Mouse (Mus musculus) cortical plate, adult 2 months (tissue): ENCODE data around the gene Uqcr11. TPM values are rescaled to one million over a fixed set of nuclear protein-coding genes. Genes with fewer than 3 reads are reported as not detected.

Source experiments
- H3K27ac ChIP-seq: fragments of 200-500 bp; 2 replicates; pipeline ENCODE4 v1.5.1; 2012; ENCODE audit warnings: low read length, control low read depth, inconsistent platforms; ENCODE audit not compliant: insufficient read depth
- H3K4me1 ChIP-seq: fragments of 200-500 bp; 2 replicates; pipeline ENCODE4 v1.6.1; 2011; ENCODE audit warnings: low read length; ENCODE audit not compliant: control insufficient read depth, insufficient read depth
- H3K4me3 ChIP-seq: fragments of 200-500 bp; 2 replicates; pipeline ENCODE4 v1.5.1; 2011; ENCODE audit warnings: mild to moderate bottlenecking, low read length, control low read depth; ENCODE audit not compliant: insufficient read depth
- CTCF ChIP-seq: fragments of 200-500 bp; IDR thresholded peaks from 2 replicates; pipeline ENCODE4 v1.5.1; 2011; ENCODE audit warnings: mild to moderate bottlenecking, control low read depth, low read length; ENCODE audit not compliant: insufficient read depth; ENCODE audit errors: extremely low read depth
- POLR2A ChIP-seq: fragments of 200-500 bp; IDR thresholded peaks from 2 replicates; pipeline ENCODE4 v1.6.1; 2011; ENCODE audit warnings: mild to moderate bottlenecking, low read length, control low read depth; ENCODE audit not compliant: insufficient read depth; ENCODE audit errors: extremely low read depth
- polyA plus RNA-seq: library from polyadenylated mRNA; depleted of rRNA; stranded (reverse); fragments of >200 nt; gene quantifications from 2 replicates; pipeline ENCODE4 v1.2.3, GENCODE M21; 2012

The Uqcr11 gene
- polyA plus RNA-seq, 1 experiment = 1,595 TPM

GRCm38 (mm10) chr10:80389185-80389708 is 17.4 kb downstream of the Uqcr11 start:
- H3K4me3 ChIP-seq = no peak overlapping the region
- H3K27ac ChIP-seq = no peak overlapping the region
- TF ChIP-seq POLR2A (no peak), CTCF (no peak)
- H3K4me1 ChIP-seq = peaks cover 4% of the 10 kb centered on the region; the same call in 1 of the 2 replicates

DNA sequence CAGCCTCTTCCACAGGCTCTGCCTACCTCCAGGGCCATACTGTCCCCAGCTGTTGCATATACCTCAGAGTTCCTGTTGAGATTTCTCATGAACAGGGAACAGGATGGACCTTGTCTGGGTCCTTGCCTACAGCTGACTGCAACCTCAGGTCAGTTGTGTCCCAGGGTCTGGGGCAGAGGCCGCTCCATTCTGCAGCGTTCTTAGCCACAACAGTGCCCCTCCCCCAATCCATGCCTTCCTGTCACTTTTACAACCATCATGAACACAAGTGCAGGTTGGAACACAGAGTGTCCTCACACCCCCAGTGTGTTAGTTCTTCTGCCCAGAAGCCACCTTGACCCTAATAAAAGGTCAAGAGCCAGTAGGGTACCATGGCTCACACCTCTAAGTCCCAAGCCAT is 17.9 kb downstream of the Uqcr11 start:
- H3K27ac ChIP-seq = no peak overlapping the region
- TF ChIP-seq CTCF (no peak), POLR2A (no peak)
- peaks cover 4% of the 10 kb centered on the region; the same call in 1 of the 2 replicates for H3K4me1 ChIP-seq
- H3K4me3 ChIP-seq = no peak overlapping the region

- Histone ChIP-seq H3K4me1 (peaks cover 4% of the 10 kb centered on the region; the same call in 1 of the 2 replicates), H3K27ac (peak within 1 kb of the TSS; percentile 33; the same call in 1 of the 2 replicates), H3K4me3 (peak within 1 kb of the TSS; percentile 55)
- TF ChIP-seq POLR2A (no peak), CTCF (no peak)
Measured at GRCm38 (mm10) chr10:80387522-80387959, 19.1 kb downstream of the Uqcr11 start, which contains the start of gene Mex3d. Gene Mex3d (minus strand): TSS chr10:80387659.

GRCm38 (mm10) chr10:80386735-80387471 is 19.7 kb downstream of the Uqcr11 start:
- Histone ChIP-seq H3K4me3 (peak overlapping the region; percentile 55), H3K27ac (peak overlapping the region; percentile 33; the same call in 1 of the 2 replicates), H3K4me1 (peaks cover 4% of the 10 kb centered on the region; the same call in 1 of the 2 replicates)
- no peak for TF ChIP-seq POLR2A
- TF ChIP-seq CTCF = no peak

- TF ChIP-seq CTCF (no peak), POLR2A (no peak)
- peaks cover 4% of the 10 kb centered on the region; the same call in 1 of the 2 replicates for H3K4me1 ChIP-seq
- peak overlapping the region; percentile 33 for H3K27ac ChIP-seq
- peak overlapping the region; percentile 55 for H3K4me3 ChIP-seq
Measured at GRCm38 (mm10) chr10:80385811-80386734, 20.6 kb downstream of the Uqcr11 start.

- Histone ChIP-seq H3K4me1 (peaks cover 4% of the 10 kb centered on the region; the same call in 1 of the 2 replicates), H3K27ac (no peak overlapping the region), H3K4me3 (peak overlapping the region; percentile 55)
- TF ChIP-seq POLR2A (no peak), CTCF (no peak)
Measured at GRCm38 (mm10) chr10:80385310-80385709, 21.3 kb downstream of the Uqcr11 start.

GRCm38 (mm10) chr10:80384709-80385108 is 21.9 kb downstream of the Uqcr11 start:
- no peak for TF ChIP-seq CTCF
- no peak for TF ChIP-seq POLR2A
- Histone ChIP-seq H3K4me3 (peak overlapping the region; percentile 55), H3K27ac (no peak overlapping the region), H3K4me1 (peaks cover 4% of the 10 kb centered on the region; the same call in 1 of the 2 replicates)

GRCm38 (mm10) chr10:80384115-80384639 is 22.5 kb downstream of the Uqcr11 start:
- Histone ChIP-seq H3K4me1 (peaks cover 4% of the 10 kb centered on the region; the same call in 1 of the 2 replicates), H3K4me3 (no peak overlapping the region), H3K27ac (no peak overlapping the region)
- TF ChIP-seq CTCF (no peak), POLR2A (no peak)

DNA sequence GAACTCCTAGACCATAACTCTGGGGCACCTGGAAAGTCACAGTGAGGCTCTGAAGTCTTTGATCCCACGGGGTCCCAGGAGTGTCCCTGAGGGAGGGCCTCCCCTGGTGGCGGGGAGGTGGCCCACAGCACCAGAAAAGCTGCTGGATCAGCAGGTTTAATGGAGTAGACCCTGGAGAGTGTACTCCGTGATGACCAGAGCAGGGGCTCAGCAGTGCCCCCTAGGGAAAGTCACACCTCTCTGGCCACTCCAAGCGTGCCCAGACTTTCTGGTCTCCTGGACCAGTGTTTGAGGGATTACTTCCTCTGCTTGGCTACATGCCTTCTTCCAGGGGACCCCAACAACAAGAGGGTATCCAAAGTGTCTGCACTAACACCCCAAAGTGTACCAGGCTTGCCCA is 23.2 kb downstream of the Uqcr11 start:
- peaks cover 4% of the 10 kb centered on the region; the same call in 1 of the 2 replicates for H3K4me1 ChIP-seq
- H3K27ac ChIP-seq = no peak overlapping the region
- H3K4me3 ChIP-seq = no peak overlapping the region
- peak; percentile 29; the same call in 1 of the 2 replicates for TF ChIP-seq CTCF
- TF ChIP-seq POLR2A = no peak
